Mouse (Mus musculus) G1E-ER4 (cell line): Measurements from ENCODE around the gene P4ha3. TPM values are rescaled to one million over a fixed set of nuclear protein-coding genes. Genes with fewer than 3 reads are reported as not detected.

Experiments used
- GATA1 ChIP-seq: IDR thresholded peaks from one replicate; pipeline ENCODE4 v1.8.0; 2012; ENCODE audit warnings: low read length, inconsistent platforms
- polyA plus RNA-seq: library from polyadenylated mRNA; stranded (reverse); fragments of >175 nt; gene quantifications from 2 replicates; pipeline ENCODE4 v1.2.3, GENCODE M21; 2012

P4ha3 gene
- not detected in 2 replicates for polyA plus RNA-seq

DNA sequence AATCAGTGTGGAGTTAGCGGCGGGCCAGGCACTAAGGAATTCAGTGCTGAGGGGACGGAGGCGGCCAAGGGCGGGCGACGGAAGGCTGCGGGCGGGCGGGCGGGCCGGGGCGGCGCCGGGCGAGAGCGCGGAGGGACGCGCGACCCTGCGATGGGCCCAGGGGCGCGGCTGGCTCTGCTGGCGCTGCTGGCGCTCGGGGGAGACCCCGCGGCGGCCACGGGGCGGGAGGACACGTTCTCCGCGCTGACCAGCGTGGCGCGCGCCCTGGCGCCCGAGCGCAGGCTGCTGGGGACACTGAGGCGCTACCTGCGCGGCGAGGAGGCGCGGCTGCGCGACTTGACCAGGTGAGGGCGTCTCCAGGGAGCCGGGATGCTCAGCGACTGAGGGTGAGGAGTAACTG is at the start of gene P4ha3:
P4ha3 (plus strand) TSS at position 138 of the 400 bp plus-strand sequence.
- no peak for TF ChIP-seq GATA1

DNA sequence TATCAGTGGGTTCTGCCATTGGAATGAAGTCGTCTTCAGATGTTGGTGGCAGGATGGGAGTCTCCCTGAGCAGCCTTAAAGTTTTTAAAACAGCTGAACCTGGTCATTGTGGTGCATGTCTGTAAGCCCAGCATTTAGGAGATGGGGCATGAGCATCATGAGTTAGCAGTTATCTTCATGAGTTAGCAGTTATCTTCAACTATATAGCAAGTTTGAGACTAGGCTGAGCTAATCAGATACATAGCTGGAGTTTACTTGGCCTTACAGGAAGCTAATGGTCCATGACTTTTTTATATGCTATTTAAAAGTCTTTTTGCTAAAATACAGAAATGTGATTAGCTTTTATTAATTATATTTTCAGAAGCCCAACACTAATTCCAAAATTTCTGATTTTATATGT is 47.0 kb upstream of the P4ha3 start:
- TF ChIP-seq GATA1: peak; percentile 55

DNA sequence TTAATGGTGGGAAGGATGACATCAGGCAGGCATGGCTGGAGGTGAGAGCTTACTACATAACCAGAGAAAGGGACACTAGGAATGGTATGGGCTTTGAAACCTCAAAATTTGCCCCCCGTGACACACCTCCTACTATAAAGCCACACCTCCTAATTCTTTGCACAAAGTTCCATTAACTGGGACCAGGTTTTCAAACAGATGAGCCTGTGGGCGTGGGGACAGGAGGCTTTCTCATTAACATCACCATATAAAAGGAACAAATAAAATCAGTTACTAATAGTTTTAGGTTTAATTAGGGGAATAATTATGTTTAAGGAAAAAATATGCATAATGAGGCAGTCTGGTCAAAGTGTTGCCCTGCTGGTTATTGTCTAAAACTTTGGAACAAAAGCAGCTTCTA is 44.7 kb upstream of the P4ha3 start:
- no peak for TF ChIP-seq GATA1

DNA sequence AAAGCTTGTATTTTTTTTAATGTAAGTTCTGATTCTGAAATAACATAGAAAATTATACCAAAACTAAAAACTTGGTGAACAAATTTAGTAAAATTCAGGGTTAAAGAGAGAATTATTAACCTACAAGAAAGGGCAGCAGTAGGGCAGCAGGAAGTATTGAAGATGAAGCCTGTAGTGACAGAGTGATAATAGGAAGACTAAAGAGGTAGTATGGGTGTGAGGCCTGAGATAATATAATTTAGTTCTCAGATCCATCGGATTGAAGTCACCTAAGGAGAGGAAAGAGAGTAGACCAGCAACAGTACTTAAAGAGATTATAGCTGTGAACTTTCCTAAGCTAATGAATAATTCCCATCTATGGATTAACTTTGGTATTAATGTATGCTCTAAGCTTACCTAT is 42.3 kb upstream of the P4ha3 start:
- TF ChIP-seq GATA1: no peak

DNA sequence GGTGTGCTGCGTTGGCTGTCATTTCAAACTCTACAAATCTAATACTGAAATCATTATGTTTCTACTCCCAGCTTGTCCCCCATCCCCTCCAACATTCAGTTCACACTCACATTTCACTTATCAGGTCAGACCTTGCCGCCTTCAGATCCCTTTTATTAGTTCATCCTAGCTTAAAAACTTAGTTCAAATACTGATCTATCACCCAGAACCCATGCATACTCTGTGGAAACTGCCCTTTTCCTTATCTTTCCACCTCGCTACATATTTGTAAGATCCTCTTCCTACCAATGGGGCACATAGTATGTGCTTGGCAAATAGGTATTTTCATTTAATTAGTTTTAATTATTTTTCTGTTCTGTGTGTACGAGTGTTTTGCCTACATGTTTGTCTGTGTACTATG is 41.1 kb upstream of the P4ha3 start:
- TF ChIP-seq GATA1: no peak

DNA sequence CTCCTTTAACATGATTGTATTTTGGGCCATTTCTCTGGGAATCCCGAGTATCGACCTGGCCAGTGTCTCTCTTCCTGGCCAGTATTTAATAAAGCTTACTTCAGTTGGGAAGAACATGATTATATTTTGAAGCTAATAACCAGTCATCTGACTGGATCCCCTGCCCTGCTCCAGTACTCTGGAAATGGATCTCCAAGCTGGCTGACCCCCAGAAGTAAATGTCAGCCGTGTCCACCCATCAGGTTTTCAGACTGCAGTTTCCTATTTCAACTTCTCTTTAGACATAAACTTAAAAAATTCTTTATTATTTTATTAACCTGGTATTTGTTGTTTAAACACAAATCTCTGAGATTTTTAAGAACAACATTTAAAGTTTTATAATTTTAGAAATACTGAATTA is 40.1 kb upstream of the P4ha3 start:
- TF ChIP-seq GATA1: no peak

DNA sequence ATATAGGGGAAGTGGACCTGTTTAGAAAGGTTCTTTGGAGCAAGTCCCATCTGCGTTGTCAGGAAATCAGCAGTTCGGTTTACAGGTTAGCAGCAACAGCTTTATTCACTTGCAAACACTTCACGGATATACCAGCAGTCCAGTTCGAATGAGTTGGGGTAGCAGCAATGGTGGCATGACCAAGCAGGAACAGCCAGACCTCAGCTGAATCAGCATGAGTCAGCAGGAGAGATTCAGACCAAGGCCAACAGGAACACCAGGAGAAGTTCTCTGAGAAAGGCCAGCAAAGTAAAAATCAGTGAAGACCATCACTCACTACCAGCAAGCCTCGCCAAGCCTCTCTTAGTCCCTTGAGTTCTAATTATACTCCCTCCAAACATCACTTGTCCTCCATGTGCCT is 34.7 kb upstream of the P4ha3 start:
- TF ChIP-seq GATA1: no peak

DNA sequence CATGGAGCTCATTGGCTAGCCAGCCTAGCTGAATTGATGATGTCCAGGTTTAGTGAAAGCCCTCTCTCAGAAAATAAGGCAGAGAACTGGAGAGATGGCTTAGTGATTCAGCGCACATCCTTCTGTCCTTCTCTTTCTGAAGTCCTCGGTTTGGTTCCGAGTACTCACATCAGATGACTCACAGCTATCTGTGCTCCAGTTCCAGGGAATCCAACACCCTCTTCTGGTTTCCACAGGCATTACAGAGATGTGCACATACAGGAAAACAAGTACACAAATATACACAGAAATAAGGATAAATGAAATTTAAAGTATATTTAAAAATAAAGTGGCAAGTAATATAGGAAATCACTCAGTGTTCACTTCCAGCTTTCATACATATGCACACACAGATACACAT is 23.0 kb upstream of the P4ha3 start:
- TF ChIP-seq GATA1: no peak

DNA sequence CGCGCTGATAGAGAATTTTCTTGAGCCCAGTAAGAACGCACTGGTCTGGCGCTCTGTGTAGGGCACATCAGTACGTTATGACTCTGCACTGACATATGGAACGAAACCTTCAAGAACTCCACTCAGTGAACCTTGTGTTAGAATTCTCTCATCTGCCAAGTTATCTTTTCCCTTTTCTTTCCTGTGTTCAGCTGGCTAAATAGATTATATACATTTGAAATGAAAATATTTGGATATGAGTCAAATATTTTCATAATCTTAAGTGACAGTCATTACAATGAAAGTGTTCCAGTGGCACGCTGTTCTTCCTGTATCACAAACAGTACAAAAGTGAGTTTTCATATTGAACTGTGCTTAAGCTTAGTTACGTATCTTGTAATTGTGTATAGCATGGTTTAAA is 13.0 kb upstream of the P4ha3 start:
- TF ChIP-seq GATA1: no peak

DNA sequence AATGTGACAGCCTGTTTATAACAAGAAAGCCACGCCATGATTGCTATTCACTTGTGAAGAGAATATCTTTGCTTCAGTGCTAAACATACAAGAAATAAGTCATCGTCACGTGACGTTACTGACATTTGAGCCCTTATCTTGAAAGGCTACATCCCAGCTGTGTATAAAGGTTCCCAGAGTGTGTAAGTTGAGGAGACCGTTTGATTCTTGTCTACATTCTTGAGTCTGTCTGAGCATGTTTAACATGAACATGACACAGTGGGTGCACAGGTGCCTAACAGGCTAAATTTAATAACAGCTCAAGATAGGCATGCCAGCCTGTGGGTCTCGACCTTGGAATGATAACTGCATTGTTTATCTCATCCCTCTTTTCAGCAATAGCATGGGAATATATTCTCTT is 10.8 kb upstream of the P4ha3 start:
- TF ChIP-seq GATA1: no peak

DNA sequence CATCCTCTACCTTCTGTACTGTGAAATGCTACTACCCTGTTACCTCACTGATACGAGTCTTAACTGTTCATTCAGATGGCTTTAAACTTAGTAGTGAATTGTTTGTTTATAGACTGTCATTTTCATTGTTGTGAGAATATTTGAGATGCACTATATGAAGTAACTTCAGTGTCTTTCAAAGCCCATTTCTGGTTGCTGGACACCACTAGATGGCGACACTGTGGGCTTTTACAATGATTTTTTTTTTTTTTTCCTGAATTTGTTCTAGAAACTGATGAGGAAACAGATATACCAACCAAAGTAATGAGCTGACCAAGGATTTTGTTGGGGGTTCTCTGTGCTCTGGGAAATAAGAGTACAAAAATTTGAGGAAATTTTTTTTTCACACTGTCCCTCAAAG is 8.9 kb upstream of the P4ha3 start:
- TF ChIP-seq GATA1: no peak

DNA sequence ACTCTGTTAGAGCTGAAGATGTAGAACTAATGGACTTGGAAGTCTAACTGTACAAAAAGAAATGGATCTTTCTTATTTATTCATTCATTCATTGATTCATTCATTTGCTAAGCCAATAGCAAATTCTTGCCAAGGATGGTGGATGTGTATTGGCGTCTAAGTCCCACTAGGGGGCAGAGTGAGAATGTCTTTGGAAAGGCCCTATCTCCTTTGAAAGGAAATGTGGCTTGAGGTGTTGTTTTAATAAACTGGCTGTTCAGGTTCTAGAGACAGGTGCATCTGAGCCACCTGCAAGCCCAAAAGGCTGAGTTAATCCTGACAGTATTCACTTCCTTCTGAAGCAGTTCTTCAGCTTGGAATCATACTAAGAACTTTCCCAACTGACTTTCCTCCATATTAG is 5.5 kb upstream of the P4ha3 start:
- no peak for TF ChIP-seq GATA1

DNA sequence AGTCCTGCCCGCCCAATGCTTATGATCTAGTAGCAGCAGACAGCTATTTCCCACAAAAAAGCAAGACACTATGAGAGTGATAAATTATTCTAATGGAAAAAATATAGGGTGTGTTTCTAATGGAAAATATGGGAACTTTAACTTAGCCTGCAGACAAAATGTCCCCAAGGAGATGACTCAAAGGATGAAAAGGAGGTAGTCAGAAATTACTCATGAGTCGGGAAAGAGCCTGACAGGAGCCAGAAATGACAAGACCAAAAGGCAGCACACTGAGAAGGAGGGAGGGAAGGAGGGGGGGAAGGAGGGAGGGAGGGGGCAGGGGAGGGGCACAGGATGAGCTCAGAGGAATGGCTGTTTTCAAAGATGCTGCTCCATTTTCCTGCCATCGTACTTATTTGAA is 3.7 kb upstream of the P4ha3 start:
- TF ChIP-seq GATA1: no peak

DNA sequence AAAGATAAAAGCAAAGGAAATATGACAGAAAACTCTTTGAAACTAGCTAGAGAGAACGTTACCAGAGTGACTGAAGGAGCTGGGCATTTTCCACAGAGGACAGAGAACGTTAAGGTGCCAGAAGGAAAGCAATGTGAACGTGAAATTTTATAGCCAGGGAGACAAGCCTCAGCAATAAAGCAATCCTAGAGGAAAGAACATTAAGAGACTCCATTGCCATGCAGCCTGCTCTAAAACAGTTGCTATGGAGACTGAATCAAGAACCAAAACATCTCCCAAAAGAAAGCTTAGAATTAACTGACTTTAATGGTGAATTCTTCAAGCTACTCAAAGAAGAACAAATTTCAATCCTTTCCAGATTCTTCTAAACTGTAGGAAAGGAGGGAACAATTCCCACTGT is 2.0 kb upstream of the P4ha3 start:
- no peak for TF ChIP-seq GATA1

DNA sequence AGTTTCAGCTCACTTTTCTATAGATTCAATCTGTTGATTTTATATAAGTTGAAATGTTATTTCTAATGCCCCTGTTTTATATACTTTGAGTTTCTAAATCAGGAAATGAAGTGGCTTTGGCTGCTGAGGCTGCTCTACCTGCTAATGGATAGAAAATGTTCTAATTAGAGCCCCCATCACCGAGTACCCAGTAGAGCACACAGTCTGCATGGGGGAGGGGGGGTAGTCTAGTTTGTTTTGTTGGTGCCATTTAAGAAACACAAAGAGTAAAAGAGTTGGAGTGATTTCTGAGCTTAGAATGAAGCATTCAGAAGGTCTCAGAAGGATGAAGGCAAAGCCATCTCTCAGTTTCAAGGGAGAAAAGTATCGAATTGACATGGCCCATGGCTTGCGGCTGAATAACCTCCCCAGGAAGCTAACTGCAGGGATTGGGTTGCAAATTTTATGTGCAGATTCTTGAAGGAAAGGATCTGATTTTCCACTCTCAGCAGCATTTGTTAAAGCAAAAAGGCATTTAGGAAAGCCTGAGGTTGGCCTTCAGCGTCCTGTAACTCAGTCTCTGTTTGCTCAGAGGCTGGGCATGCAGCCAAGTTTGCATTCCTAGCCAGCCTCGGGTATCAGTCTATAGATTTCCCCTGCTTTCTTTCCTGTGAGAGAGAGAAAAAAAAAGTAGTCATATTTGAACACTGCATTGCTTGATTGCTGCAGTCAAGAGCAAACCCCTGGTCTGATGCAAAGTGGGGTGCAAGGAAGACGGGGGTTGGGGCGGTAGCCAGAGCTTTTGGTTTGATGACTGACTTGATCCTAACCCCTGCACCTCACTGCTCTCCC is 2.6 kb downstream of the P4ha3 start:
- no peak for TF ChIP-seq GATA1

DNA sequence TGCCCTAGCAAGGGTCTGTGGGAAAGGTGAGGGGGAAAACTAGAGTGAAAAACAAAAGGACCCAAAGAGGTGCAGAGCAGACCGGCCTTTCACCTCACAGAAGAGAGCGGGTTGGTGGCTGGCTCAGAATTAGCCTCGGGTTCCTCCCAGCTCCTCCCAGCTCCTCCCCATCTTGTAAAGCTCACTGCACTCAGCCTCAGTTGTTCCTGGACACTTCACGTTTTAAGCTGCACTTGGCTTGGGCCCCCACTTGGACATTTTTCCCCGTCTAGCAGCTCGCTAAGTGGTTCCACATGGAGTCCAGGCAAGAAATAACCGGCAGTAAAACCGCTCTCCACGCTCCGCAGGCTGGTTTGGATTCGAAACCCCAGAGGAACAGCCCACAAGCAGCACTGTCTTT is 3.3 kb downstream of the P4ha3 start:
- TF ChIP-seq GATA1: no peak

DNA sequence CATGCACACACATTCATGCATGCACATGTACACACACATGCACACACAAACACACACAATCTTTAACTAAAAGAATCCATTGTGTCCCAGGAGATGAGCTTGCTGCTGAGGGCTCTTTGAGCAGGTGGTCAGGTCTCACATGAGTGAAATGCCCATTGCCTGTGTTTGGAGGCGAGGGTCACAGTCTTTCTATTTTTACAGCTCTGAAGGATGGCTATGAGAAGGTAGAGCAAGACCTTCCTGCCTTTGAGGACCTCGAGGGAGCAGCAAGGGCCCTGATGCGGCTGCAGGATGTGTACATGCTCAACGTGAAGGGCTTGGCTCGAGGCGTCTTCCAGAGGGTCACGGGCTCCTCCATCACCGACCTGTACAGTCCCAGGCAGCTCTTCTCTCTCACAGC is 8.2 kb downstream of the P4ha3 start:
- TF ChIP-seq GATA1: no peak

DNA sequence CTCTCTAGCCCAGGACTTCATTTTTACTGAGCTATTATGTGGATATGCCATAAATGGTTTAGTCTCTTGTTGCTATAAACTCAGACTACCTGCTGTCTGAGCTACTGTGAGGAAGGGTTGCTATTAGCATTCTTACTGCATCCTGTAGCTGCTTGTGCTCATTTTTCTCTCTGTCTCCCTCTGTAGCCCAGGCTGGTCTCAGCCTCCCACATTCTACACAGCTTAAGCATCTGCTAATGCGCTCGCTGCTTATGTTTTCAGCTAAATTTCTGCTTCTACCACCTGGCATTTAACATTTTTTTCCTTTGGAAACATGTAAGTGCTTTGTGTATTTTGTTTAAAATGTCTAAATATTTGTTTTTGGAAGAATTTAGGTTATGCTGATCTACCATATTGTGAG is 10.4 kb downstream of the P4ha3 start:
- TF ChIP-seq GATA1: no peak
